In the genomic region with DNA sequence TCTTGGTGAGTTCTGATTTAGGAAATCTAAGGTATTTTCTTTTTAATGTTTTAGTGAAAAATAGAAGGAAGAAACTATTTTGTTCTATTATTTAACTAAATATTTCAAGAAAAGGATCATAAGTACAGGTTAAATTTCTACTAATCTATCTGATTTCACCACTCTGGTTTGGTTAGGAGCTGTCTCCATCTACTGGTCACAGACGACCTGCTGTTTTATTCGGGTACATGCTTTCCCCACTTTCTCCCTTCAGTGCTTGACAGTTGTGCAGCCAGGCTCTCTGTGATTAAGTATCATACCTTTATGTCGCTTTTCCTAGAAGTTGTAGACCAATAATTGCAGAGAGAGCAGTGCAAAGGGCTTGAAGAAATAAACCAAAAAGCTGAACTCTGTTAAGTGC, we compare ENCODE assay signal across 8 mouse cellular contexts. TPM values are rescaled to one million over a fixed set of nuclear protein-coding genes. Genes with fewer than 3 reads are reported as not detected.
DNase-seq lines count a peak whose midpoint lies in the region; ATAC-seq and TF ChIP-seq lines count a peak whose summit lies in the region.

No protein-coding gene starts in this region.

- H3K36me3 ChIP-seq in hindbrain, embryonic 12.5 days = no peaks in the 10 kb centered on the region

- TF ChIP-seq CTCF in cortical plate, adult 2 months (IDR thresholded peaks at IDR 0.05; ENCODE audit: extremely low read depth, insufficient read depth, low read length) = peak; percentile 66

- no peaks in the 10 kb centered on the region for H3K9me3 ChIP-seq in hindbrain, embryonic 12.5 days (replicated peaks)

- H3K4me3 ChIP-seq in cortical plate, adult 2 months (ENCODE audit: insufficient read depth, low read length) = no peak overlapping the region
- H3K4me3 ChIP-seq in hindbrain, embryonic 12.5 days = no peak overlapping the region

- no peak for TF ChIP-seq POLR2A in cortical plate, adult 2 months (IDR thresholded peaks at IDR 0.05; ENCODE audit: extremely low read depth, insufficient read depth, low read length)

- 42% methylated on average over 3 of the region's 3 CpGs for WGBS in hindbrain, embryonic 12.5 days

- intact Hi-C loops in gastrocnemius, postnatal 14 days (cut with DNase I; ENCODE audit: low total_unique reads) = loop anchor here (5.0 kb wide), 2 partner anchors 57 to 112 kb away; no protein-coding TSS in a partner anchor

- H3K4me2 ChIP-seq in hindbrain, embryonic 12.5 days (replicated peaks) = no peak overlapping the region

- peaks cover 4% of the 10 kb centered on the region for H3K4me1 ChIP-seq in cortical plate, adult 2 months (ENCODE audit: control insufficient read depth, insufficient read depth, low read length)
- peaks cover 19% of the 10 kb centered on the region for H3K4me1 ChIP-seq in hindbrain, embryonic 12.5 days

- ATAC-seq in hindbrain, embryonic 12.5 days (ENCODE audit: low FRiP score) = no peak

- H3K9ac ChIP-seq in hindbrain, embryonic 12.5 days = no peak overlapping the region

- H3K27me3 ChIP-seq in hindbrain, embryonic 12.5 days = no peaks in the 10 kb centered on the region

- DNase-seq in gastrocnemius, postnatal 14 days = peak; percentile 6
- no peak for DNase-seq in gastrocnemius, postnatal 4 days (ENCODE audit: low spot score in 2 of 2)
- peak; percentile 24 for DNase-seq in urinary bladder, postnatal 14 days (ENCODE audit: low spot score)
- no peak for DNase-seq in urinary bladder, postnatal 4 days (ENCODE audit: low spot score in 2 of 2)
- DNase-seq in layer of hippocampus, adult 9-10 months (ENCODE audit: low spot score) = peak; percentile 67
- DNase-seq in spleen, postnatal 36 days (ENCODE audit: low spot score in 2 of 2) = peak; percentile 16 to 40

- no peak overlapping the region for H3K27ac ChIP-seq in cortical plate, adult 2 months (ENCODE audit: insufficient read depth, low read length)
- H3K27ac ChIP-seq in hindbrain, embryonic 12.5 days = no peak overlapping the region

RNA-seq across cellular contexts. Expression of a gene that starts 51.5 kb away (rescaled TPM):
- 10 to 100 TPM in 1 of 2 experiments, 1 to 10 TPM in 1; 9.5 to 10.9 TPM for total RNA-seq in gastrocnemius, postnatal 14 days (2021)
- 10 to 100 TPM; 15.2 to 18.4 TPM for total RNA-seq in gastrocnemius, postnatal 4 days (2021)
- 112 and 117 TPM in 2 replicates for polyA plus RNA-seq in cortical plate, adult 2 months (2012; rRNA removed)
- 21.8 and 25.3 TPM in 2 replicates for polyA plus RNA-seq in hindbrain, embryonic 12.5 days (2016; fragmentation: Nextera tagmentation; extraction: Ambion mirVana)

Comparison
In these comparisons a context has a peak if more than half of its experiments do, and no peak if none do; other contexts are left out.
1. DNase-seq: peak in gastrocnemius, postnatal 14 days (single experiment), urinary bladder, postnatal 14 days (single experiment), layer of hippocampus, adult 9-10 months (single experiment) and spleen, postnatal 36 days (2 of 2); none in gastrocnemius, postnatal 4 days (0 of 2) and urinary bladder, postnatal 4 days (0 of 2).